Mouse (Mus musculus) midbrain, embryonic 15.5 days (tissue): ENCODE measurements around the gene Rtbdn. TPM values are rescaled to one million over a fixed set of nuclear protein-coding genes. Genes with fewer than 3 reads are reported as not detected.

Source experiments
- microRNA-seq: library from miRNA; unstranded; fragments of <30 nt; microRNA quantifications from one replicate; pipeline ENCODE4, GENCODE M21; 2016
- polyA plus RNA-seq: library from polyadenylated mRNA; unstranded; fragments of >200 nt; fragmentation: Nextera tagmentation; extraction: Ambion mirVana; gene quantifications from 2 replicates; pipeline ENCODE4 v1.2.1, GENCODE M21; 2015

Rtbdn gene
- polyA plus RNA-seq, 1 experiment from 2014 or later = 3.4 TPM

Small RNA genes lying within 50 kb of the gene (microRNA-seq; reads per million reads assigned to microRNA genes)
- gene Gm24197 = not detected

Other genes starting within 250 kb of the Rtbdn start
- 3.4 and 4.2 TPM in 2 replicates for gene Lyl1, start 245.5 kb upstream of the Rtbdn start, polyA plus RNA-seq
- gene G430095P16Rik, start 224.0 kb upstream of the Rtbdn start, polyA plus RNA-seq = 0.97 and 1.8 TPM in 2 replicates
- gene Nfix, start 146.6 kb upstream of the Rtbdn start, polyA plus RNA-seq = 48.6 and 54.0 TPM in 2 replicates
- gene Dand5, start 124.2 kb upstream of the Rtbdn start, polyA plus RNA-seq = 12.3 and 13.4 TPM in 2 replicates
- gene Gadd45gip1, start 115.5 kb upstream of the Rtbdn start, polyA plus RNA-seq = 35.5 and 36.1 TPM in 2 replicates
- gene Rad23a, start 106.3 kb upstream of the Rtbdn start, polyA plus RNA-seq = 88.2 and 91.7 TPM in 2 replicates
- 669 and 673 TPM in 2 replicates for gene Calr, start 100.1 kb upstream of the Rtbdn start, polyA plus RNA-seq
- gene Farsa, start 90.0 kb upstream of the Rtbdn start, polyA plus RNA-seq = 126 and 127 TPM in 2 replicates
- 18.4 and 22.0 TPM in 2 replicates for gene Syce2, start 74.9 kb upstream of the Rtbdn start, polyA plus RNA-seq
- 36.1 and 37.1 TPM in 2 replicates for gene Gcdh, start 53.1 kb upstream of the Rtbdn start, polyA plus RNA-seq
- 0.65 and 0.79 TPM in 2 replicates for gene Klf1, start 45.1 kb upstream of the Rtbdn start, polyA plus RNA-seq
- 7.1 and 7.6 TPM in 2 replicates for gene Dnase2a, start 38.4 kb upstream of the Rtbdn start, polyA plus RNA-seq
- 76.2 and 84.8 TPM in 2 replicates for gene Mast1, start 9.6 kb upstream of the Rtbdn start, polyA plus RNA-seq
- not detected in 2 replicates for gene Gm49661, start 22.4 kb downstream of the Rtbdn start, polyA plus RNA-seq
- 1,276 and 1,344 TPM in 2 replicates for gene Prdx2, start 22.6 kb downstream of the Rtbdn start, polyA plus RNA-seq
- 54.2 and 54.7 TPM in 2 replicates for gene Rnaseh2a, start 22.8 kb downstream of the Rtbdn start, polyA plus RNA-seq
- 5.5 and 6.8 TPM in 2 replicates for gene Junb, start 31.7 kb downstream of the Rtbdn start, polyA plus RNA-seq
- gene Hook2, start 43.6 kb downstream of the Rtbdn start, polyA plus RNA-seq = 38.9 and 41.1 TPM in 2 replicates
- gene Best2, start 67.5 kb downstream of the Rtbdn start, polyA plus RNA-seq = not detected in 2 replicates
- 146 and 159 TPM in 2 replicates for gene Asna1, start 78.3 kb downstream of the Rtbdn start, polyA plus RNA-seq
- 121 and 124 TPM in 2 replicates for gene Trir, start 79.8 kb downstream of the Rtbdn start, polyA plus RNA-seq
- 64.2 and 71.0 TPM in 2 replicates for gene Tnpo2, start 89.9 kb downstream of the Rtbdn start, polyA plus RNA-seq
- 84.5 and 86.2 TPM in 2 replicates for gene Fbxw9, start 113.1 kb downstream of the Rtbdn start, polyA plus RNA-seq
- 0.89 and 2.0 TPM in 2 replicates for gene Gm5741, start 121.0 kb downstream of the Rtbdn start, polyA plus RNA-seq
- 111 and 112 TPM in 2 replicates for gene Dhps, start 124.8 kb downstream of the Rtbdn start, polyA plus RNA-seq
- 135 TPM in 2 replicates for gene Wdr83os, start 133.7 kb downstream of the Rtbdn start, polyA plus RNA-seq
- 60.3 and 66.9 TPM in 2 replicates for gene Wdr83, start 134.3 kb downstream of the Rtbdn start, polyA plus RNA-seq
- 19.8 and 20.0 TPM in 2 replicates for gene Man2b1, start 136.3 kb downstream of the Rtbdn start, polyA plus RNA-seq
- 4.2 and 4.6 TPM in 2 replicates for gene Zfp791, start 176.1 kb downstream of the Rtbdn start, polyA plus RNA-seq
- gene Cks1brt, start 204.9 kb downstream of the Rtbdn start, polyA plus RNA-seq = not detected in 2 replicates